Mouse (Mus musculus): ENCODE measurements around the gene Kcnj1. TPM values are rescaled to one million over a fixed set of nuclear protein-coding genes. Genes with fewer than 3 reads are reported as not detected.

The Kcnj1 gene
- polyA plus RNA-seq, 1 experiment from 2014 or later, result not detected

- no peak overlapping the region for H3K4me2 ChIP-seq (ENCODE audit: low read depth, low read length)
- H3K9me3 ChIP-seq (ENCODE audit: control insufficient read depth, low read length), result no peaks in the 10 kb centered on the region
- H3K27ac ChIP-seq (ENCODE audit: low read depth, low read length), result no peak overlapping the region
- no peaks in the 10 kb centered on the region for H3K36me3 ChIP-seq (ENCODE audit: control insufficient read depth, insufficient read depth, low read length)
- no peak for ATAC-seq (ENCODE audit: low read depth)
- H3K4me3 ChIP-seq (ENCODE audit: low read depth, low read length), result no peak overlapping the region
- peaks cover 11% of the 10 kb centered on the region for H3K27me3 ChIP-seq (ENCODE audit: control insufficient read depth, insufficient read depth, low read length)
- H3K9ac ChIP-seq (replicated peaks; ENCODE audit: low read depth, low read length), result no peak overlapping the region
- 56% methylated on average over 8 of the region's 8 CpGs for WGBS
- peaks cover 11% of the 10 kb centered on the region; the same call in 1 of the 2 replicates for H3K4me1 ChIP-seq (ENCODE audit: control insufficient read depth, insufficient read depth, low read length)
Observed at GRCm38 (mm10) chr9:32348096-32348495, 24.2 kb upstream of the Kcnj1 start.

GRCm38 (mm10) chr9:32349344-32349743 lies 22.9 kb upstream of the Kcnj1 start:
- Histone ChIP-seq H3K4me1 (ENCODE audit: control insufficient read depth, insufficient read depth, low read length) (0 out of 2 replicates have a peak, but pooled peaks cover 5% of the 10 kb centered on the region), H3K27me3 (ENCODE audit: control insufficient read depth, insufficient read depth, low read length) (peaks cover 6% of the 10 kb centered on the region; the same call in 1 of the 2 replicates), H3K9me3 (ENCODE audit: control insufficient read depth, low read length) (no peaks in the 10 kb centered on the region), H3K36me3 (ENCODE audit: control insufficient read depth, insufficient read depth, low read length) (no peaks in the 10 kb centered on the region), H3K27ac (ENCODE audit: low read depth, low read length) (no peak overlapping the region), H3K4me2 (ENCODE audit: low read depth, low read length) (no peak overlapping the region), H3K4me3 (ENCODE audit: low read depth, low read length) (no peak overlapping the region), H3K9ac (replicated peaks; ENCODE audit: low read depth, low read length) (no peak overlapping the region)
- no peak for ATAC-seq (ENCODE audit: low read depth)
- WGBS, result 90% methylated on average over 10 of the region's 10 CpGs

DNA sequence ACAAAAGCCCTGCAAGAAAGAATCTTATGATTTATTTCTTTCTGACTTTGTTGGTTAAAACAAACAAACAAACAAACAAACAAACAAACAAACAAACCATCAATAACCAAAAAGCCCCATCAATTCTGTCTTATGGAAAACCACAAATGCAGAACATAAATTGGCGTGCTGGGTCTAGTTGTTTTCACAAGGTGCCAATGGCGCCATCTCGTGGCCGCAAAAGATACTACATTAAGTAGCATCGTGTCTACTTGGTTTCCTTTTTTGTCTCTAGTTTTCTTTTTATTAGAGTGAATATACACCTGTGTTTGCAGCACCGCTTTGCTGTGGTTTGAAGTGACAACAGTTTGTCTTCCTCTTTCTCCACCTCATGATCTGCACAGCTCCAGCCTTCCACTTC lies 22.0 kb upstream of the Kcnj1 start:
- Histone ChIP-seq H3K27ac (ENCODE audit: low read depth, low read length) (no peak overlapping the region), H3K9ac (replicated peaks; ENCODE audit: low read depth, low read length) (no peak overlapping the region), H3K4me1 (ENCODE audit: control insufficient read depth, insufficient read depth, low read length) (no peaks in the 10 kb centered on the region), H3K4me2 (ENCODE audit: low read depth, low read length) (no peak overlapping the region), H3K4me3 (ENCODE audit: low read depth, low read length) (no peak overlapping the region), H3K36me3 (ENCODE audit: control insufficient read depth, insufficient read depth, low read length) (no peaks in the 10 kb centered on the region), H3K27me3 (ENCODE audit: control insufficient read depth, insufficient read depth, low read length) (no peaks in the 10 kb centered on the region), H3K9me3 (ENCODE audit: control insufficient read depth, low read length) (no peaks in the 10 kb centered on the region)
- ATAC-seq (ENCODE audit: low read depth), result no peak
- WGBS, result 5% methylated on average over 6 of the region's 6 CpGs

DNA sequence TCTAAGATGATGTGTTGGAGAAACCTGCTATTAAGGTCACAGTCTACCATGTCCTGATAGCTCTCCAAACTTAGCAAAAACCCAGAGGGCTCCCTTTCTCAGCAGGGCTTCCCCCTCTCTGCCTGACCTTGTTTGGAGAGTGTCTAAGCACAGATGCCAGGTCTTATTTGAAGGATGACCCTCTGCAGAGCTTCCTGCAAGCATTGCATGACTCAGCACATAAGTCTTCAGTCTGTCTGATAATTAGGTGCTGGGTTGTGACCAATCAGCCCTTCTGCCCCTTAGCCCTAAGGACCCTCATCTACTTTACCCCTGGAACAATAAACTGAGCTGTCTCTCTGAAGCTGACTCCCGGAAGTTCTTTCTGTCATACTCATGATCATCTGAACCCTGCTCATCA lies 11.5 kb upstream of the Kcnj1 start:
- Histone ChIP-seq H3K27ac (ENCODE audit: low read depth, low read length) (no peak overlapping the region), H3K4me2 (ENCODE audit: low read depth, low read length) (no peak overlapping the region), H3K4me1 (ENCODE audit: control insufficient read depth, insufficient read depth, low read length) (no peaks in the 10 kb centered on the region), H3K36me3 (ENCODE audit: control insufficient read depth, insufficient read depth, low read length) (no peaks in the 10 kb centered on the region), H3K9ac (replicated peaks; ENCODE audit: low read depth, low read length) (no peak overlapping the region), H3K4me3 (ENCODE audit: low read depth, low read length) (no peak overlapping the region), H3K27me3 (ENCODE audit: control insufficient read depth, insufficient read depth, low read length) (no peaks in the 10 kb centered on the region), H3K9me3 (ENCODE audit: control insufficient read depth, low read length) (no peaks in the 10 kb centered on the region)
- no peak for ATAC-seq (ENCODE audit: low read depth)
- 84% methylated on average over 1 of the region's 1 CpGs for WGBS

- H3K4me1 ChIP-seq (ENCODE audit: control insufficient read depth, insufficient read depth, low read length), result no peaks in the 10 kb centered on the region; the same call in 1 of the 2 replicates
- 26% methylated on average over 2 of the region's 2 CpGs for WGBS
Observed at GRCm38 (mm10) chr9:32368812-32369211, 3.5 kb upstream of the Kcnj1 start.

DNA sequence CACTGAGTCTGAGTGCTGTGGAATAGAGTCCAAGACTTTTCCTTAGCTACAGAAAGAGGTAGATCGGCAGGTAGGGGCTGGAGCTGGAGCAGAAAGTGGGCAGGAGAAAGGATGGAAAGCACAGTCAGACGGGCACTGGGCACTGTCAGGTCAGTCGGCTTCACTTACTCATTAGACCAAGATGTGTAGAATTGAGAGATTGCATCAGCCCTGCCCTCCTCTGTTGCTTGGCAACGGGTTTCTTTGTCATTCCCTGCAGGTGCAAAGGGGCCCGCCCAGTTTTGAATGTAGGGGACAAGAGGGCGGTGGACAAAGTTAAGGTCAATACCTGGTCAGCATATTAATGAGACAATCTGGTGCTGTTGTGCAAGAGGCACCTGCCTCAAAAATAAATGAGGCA lies 2.9 kb upstream of the Kcnj1 start:
- H3K4me2 ChIP-seq (ENCODE audit: low read depth, low read length), result no peak overlapping the region
- H3K4me1 ChIP-seq (ENCODE audit: control insufficient read depth, insufficient read depth, low read length), result no peaks in the 10 kb centered on the region; the same call in 1 of the 2 replicates
- no peaks in the 10 kb centered on the region for H3K36me3 ChIP-seq (ENCODE audit: control insufficient read depth, insufficient read depth, low read length)
- H3K27me3 ChIP-seq (ENCODE audit: control insufficient read depth, insufficient read depth, low read length), result no peaks in the 10 kb centered on the region
- no peak overlapping the region for H3K27ac ChIP-seq (ENCODE audit: low read depth, low read length)
- ATAC-seq (ENCODE audit: low read depth), result no peak
- H3K4me3 ChIP-seq (ENCODE audit: low read depth, low read length), result no peak overlapping the region
- H3K9me3 ChIP-seq (ENCODE audit: control insufficient read depth, low read length), result no peaks in the 10 kb centered on the region
- no peak overlapping the region for H3K9ac ChIP-seq (replicated peaks; ENCODE audit: low read depth, low read length)
- 34% methylated on average over 6 of the region's 6 CpGs for WGBS

More at GRCm38 (mm10) chr9:32368812-32369211, 3.5 kb upstream of the Kcnj1 start:
- no peak overlapping the region for H3K4me3 ChIP-seq (ENCODE audit: low read depth, low read length)
- H3K9me3 ChIP-seq (ENCODE audit: control insufficient read depth, low read length), result no peaks in the 10 kb centered on the region
- no peaks in the 10 kb centered on the region for H3K36me3 ChIP-seq (ENCODE audit: control insufficient read depth, insufficient read depth, low read length)
- no peak overlapping the region for H3K4me2 ChIP-seq (ENCODE audit: low read depth, low read length)
- no peak for ATAC-seq (ENCODE audit: low read depth)
- no peak overlapping the region for H3K27ac ChIP-seq (ENCODE audit: low read depth, low read length)
- no peak overlapping the region for H3K9ac ChIP-seq (replicated peaks; ENCODE audit: low read depth, low read length)
- H3K27me3 ChIP-seq (ENCODE audit: control insufficient read depth, insufficient read depth, low read length), result no peaks in the 10 kb centered on the region

- Histone ChIP-seq H3K4me1 (ENCODE audit: control insufficient read depth, insufficient read depth, low read length) (no peaks in the 10 kb centered on the region; the same call in 1 of the 2 replicates), H3K9me3 (ENCODE audit: control insufficient read depth, low read length) (no peaks in the 10 kb centered on the region), H3K4me2 (ENCODE audit: low read depth, low read length) (no peak overlapping the region), H3K9ac (replicated peaks; ENCODE audit: low read depth, low read length) (no peak overlapping the region), H3K27ac (ENCODE audit: low read depth, low read length) (no peak overlapping the region), H3K4me3 (ENCODE audit: low read depth, low read length) (no peak overlapping the region), H3K27me3 (ENCODE audit: control insufficient read depth, insufficient read depth, low read length) (no peaks in the 10 kb centered on the region), H3K36me3 (ENCODE audit: control insufficient read depth, insufficient read depth, low read length) (no peaks in the 10 kb centered on the region)
- no peak for ATAC-seq (ENCODE audit: low read depth)
- 91% methylated on average over 6 of the region's 6 CpGs for WGBS
Observed at GRCm38 (mm10) chr9:32373656-32374055, 1.4 kb downstream of the Kcnj1 start.

GRCm38 (mm10) chr9:32376031-32376430 lies 3.7 kb downstream of the Kcnj1 start:
- 86% methylated on average over 7 of the region's 7 CpGs for WGBS
- Histone ChIP-seq H3K36me3 (ENCODE audit: control insufficient read depth, insufficient read depth, low read length) (no peaks in the 10 kb centered on the region), H3K4me1 (ENCODE audit: control insufficient read depth, insufficient read depth, low read length) (no peaks in the 10 kb centered on the region), H3K27me3 (ENCODE audit: control insufficient read depth, insufficient read depth, low read length) (no peaks in the 10 kb centered on the region), H3K4me3 (ENCODE audit: low read depth, low read length) (no peak overlapping the region), H3K27ac (ENCODE audit: low read depth, low read length) (no peak overlapping the region), H3K4me2 (ENCODE audit: low read depth, low read length) (no peak overlapping the region), H3K9ac (replicated peaks; ENCODE audit: low read depth, low read length) (no peak overlapping the region), H3K9me3 (ENCODE audit: control insufficient read depth, low read length) (no peaks in the 10 kb centered on the region)
- ATAC-seq (ENCODE audit: low read depth), result no peak

GRCm38 (mm10) chr9:32376863-32377590 lies 4.7 kb downstream of the Kcnj1 start:
- Histone ChIP-seq H3K9ac (replicated peaks; ENCODE audit: low read depth, low read length) (no peak overlapping the region), H3K9me3 (ENCODE audit: control insufficient read depth, low read length) (no peaks in the 10 kb centered on the region), H3K36me3 (ENCODE audit: control insufficient read depth, insufficient read depth, low read length) (no peaks in the 10 kb centered on the region), H3K4me1 (ENCODE audit: control insufficient read depth, insufficient read depth, low read length) (no peaks in the 10 kb centered on the region), H3K27me3 (ENCODE audit: control insufficient read depth, insufficient read depth, low read length) (no peaks in the 10 kb centered on the region), H3K4me2 (ENCODE audit: low read depth, low read length) (no peak overlapping the region), H3K4me3 (ENCODE audit: low read depth, low read length) (no peak overlapping the region), H3K27ac (ENCODE audit: low read depth, low read length) (no peak overlapping the region)
- ATAC-seq (ENCODE audit: low read depth), result no peak
- 88% methylated on average over 5 of the region's 5 CpGs for WGBS

All from neural tube, embryonic 14.5 days (tissue).